Mouse (Mus musculus): Measurements from ENCODE around the gene Clk4. TPM values are rescaled to one million over a fixed set of nuclear protein-coding genes. Genes with fewer than 3 reads are reported as not detected.

The Clk4 gene
- total RNA-seq, 2 experiments from 2014 or later = 113 to 130 TPM

GRCm38 (mm10) chr11:51274418-51274817 lies 12.9 kb downstream of the Clk4 start:
- H3K27ac ChIP-seq = no peak overlapping the region
- TF ChIP-seq CTCF (conservative IDR thresholded peaks at IDR 0.05) = no peak

GRCm38 (mm10) chr11:51289564-51290041 lies 28.1 kb downstream of the Clk4 start, which contains the start of gene Col23a1:
Gene Col23a1 (plus strand): TSS chr11:51289920.
- Histone ChIP-seq H3K27ac (0 out of 2 replicates have a peak within 1 kb of the TSS, but pooled peaks have one; percentile 39), H3K4me3 (peak within 1 kb of the TSS; percentile 61)
- peak; percentile 95 for TF ChIP-seq CTCF (conservative IDR thresholded peaks at IDR 0.05)
- peak; percentile 27 to 80 for DNase-seq (ENCODE audit: low spot score in 2 of 2)

More at GRCm38 (mm10) chr11:51274418-51274817, 12.9 kb downstream of the Clk4 start:
- H3K4me3 ChIP-seq = no peak overlapping the region
- DNase-seq (ENCODE audit: low spot score in 2 of 2) = no peak

- H3K27ac ChIP-seq = no peak overlapping the region
- peak overlapping the region; percentile 61 for H3K4me3 ChIP-seq
- TF ChIP-seq CTCF (conservative IDR thresholded peaks at IDR 0.05) = peak; percentile 37; the same call in 1 of the 2 replicates
- DNase-seq (ENCODE audit: low spot score in 2 of 2) = no peak
Observed at GRCm38 (mm10) chr11:51290066-51290955, 28.8 kb downstream of the Clk4 start.

- H3K4me3 ChIP-seq = no peak overlapping the region
- no peak overlapping the region for H3K27ac ChIP-seq
- DNase-seq (ENCODE audit: low spot score in 2 of 2) = no peak
- TF ChIP-seq CTCF (conservative IDR thresholded peaks at IDR 0.05) = no peak
Observed at GRCm38 (mm10) chr11:51293956-51294530, 32.5 kb downstream of the Clk4 start.

- H3K4me3 ChIP-seq = no peak overlapping the region
- no peak for TF ChIP-seq CTCF (conservative IDR thresholded peaks at IDR 0.05)
- DNase-seq (ENCODE audit: low spot score in 2 of 2) = no peak
- no peak overlapping the region for H3K27ac ChIP-seq
Observed at GRCm38 (mm10) chr11:51295742-51296141, 34.2 kb downstream of the Clk4 start.

- TF ChIP-seq CTCF (conservative IDR thresholded peaks at IDR 0.05) = no peak
- H3K27ac ChIP-seq = no peak overlapping the region
- H3K4me3 ChIP-seq = no peak overlapping the region
- no peak for DNase-seq (ENCODE audit: low spot score in 2 of 2)
Observed at GRCm38 (mm10) chr11:51298691-51299090, 37.2 kb downstream of the Clk4 start.

- TF ChIP-seq CTCF (conservative IDR thresholded peaks at IDR 0.05) = no peak
- no peak for DNase-seq (ENCODE audit: low spot score in 2 of 2)
- H3K4me3 ChIP-seq = no peak overlapping the region
- no peak overlapping the region for H3K27ac ChIP-seq
Observed at GRCm38 (mm10) chr11:51302396-51302795, 40.9 kb downstream of the Clk4 start.

GRCm38 (mm10) chr11:51303981-51304553 lies 42.5 kb downstream of the Clk4 start:
- Histone ChIP-seq H3K27ac (no peak overlapping the region), H3K4me3 (no peak overlapping the region)
- no peak for DNase-seq (ENCODE audit: low spot score in 2 of 2)
- TF ChIP-seq CTCF (conservative IDR thresholded peaks at IDR 0.05) = no peak

GRCm38 (mm10) chr11:51308306-51308705 lies 46.8 kb downstream of the Clk4 start:
- no peak overlapping the region for H3K27ac ChIP-seq
- no peak for TF ChIP-seq CTCF (conservative IDR thresholded peaks at IDR 0.05)
- no peak for DNase-seq (ENCODE audit: low spot score in 2 of 2)
- no peak overlapping the region for H3K4me3 ChIP-seq

- H3K27ac ChIP-seq = no peak overlapping the region
- DNase-seq (ENCODE audit: low spot score in 2 of 2) = no peak
- TF ChIP-seq CTCF (conservative IDR thresholded peaks at IDR 0.05) = no peak
- H3K4me3 ChIP-seq = no peak overlapping the region
Observed at GRCm38 (mm10) chr11:51311846-51312245, 50.3 kb downstream of the Clk4 start.

- Histone ChIP-seq H3K27ac (no peak overlapping the region), H3K4me3 (no peak overlapping the region)
- no peak for DNase-seq (ENCODE audit: low spot score in 2 of 2)
- TF ChIP-seq CTCF (conservative IDR thresholded peaks at IDR 0.05) = no peak
Observed at GRCm38 (mm10) chr11:51315991-51316810, 54.7 kb downstream of the Clk4 start.

GRCm38 (mm10) chr11:51320609-51321008 lies 59.1 kb downstream of the Clk4 start:
- TF ChIP-seq CTCF (conservative IDR thresholded peaks at IDR 0.05) = no peak
- no peak for DNase-seq (ENCODE audit: low spot score in 2 of 2)

More at GRCm38 (mm10) chr11:51320609-51321008, 59.1 kb downstream of the Clk4 start:
- Histone ChIP-seq H3K4me3 (no peak overlapping the region), H3K27ac (no peak overlapping the region)
